Mouse (Mus musculus) thymus, postnatal 10 days (tissue): ENCODE results near the gene Gm20683.
"Not testable (repeated sequence)": the region's sequence is repeated elsewhere in the genome, so short reads cannot be mapped to it uniquely, and the experiment has no call there.

Experiments used
- DNase-seq, 2 experiments: peaks; one replicate each; pipeline ENCODE4 v3.0.0; 2021; ENCODE audit warnings: low spot score in 2 of 2

Gm20683 gene

GRCm38 (mm10) chr17:25828223-25828594 lies 13.4 kb downstream of the Gm20683 start:
- DNase-seq: no peak

GRCm38 (mm10) chr17:25827546-25828222 lies 13.9 kb downstream of the Gm20683 start:
- DNase-seq: no peak

- no peak for DNase-seq
These were observed 14.6 kb downstream of the Gm20683 start for GRCm38 (mm10) chr17:25827011-25827410.

- no peak for DNase-seq
These were observed 15.5 kb downstream of the Gm20683 start for GRCm38 (mm10) chr17:25825984-25826570.

GRCm38 (mm10) chr17:25825311-25825710 lies 16.3 kb downstream of the Gm20683 start:
- DNase-seq: no peak

- no peak for DNase-seq
These were observed 17.0 kb downstream of the Gm20683 start for GRCm38 (mm10) chr17:25824362-25825142.

GRCm38 (mm10) chr17:25823452-25823851 lies 18.1 kb downstream of the Gm20683 start, which contains the start of gene Wdr24:
Gene Wdr24, plus strand, starts transcription at chr17:25823627.
- DNase-seq: peak; percentile 62 to 82

GRCm38 (mm10) chr17:25818851-25819780 lies 22.4 kb downstream of the Gm20683 start:
- no peak for DNase-seq

- DNase-seq: no peak
These were observed 23.9 kb downstream of the Gm20683 start for GRCm38 (mm10) chr17:25817662-25818061.

GRCm38 (mm10) chr17:25813471-25813870 lies 28.1 kb downstream of the Gm20683 start:
- DNase-seq: peak in 1 of 2 experiments; percentile 82

GRCm38 (mm10) chr17:25810890-25811289 lies 30.7 kb downstream of the Gm20683 start:
- DNase-seq: no peak

GRCm38 (mm10) chr17:25809606-25810340 lies 31.8 kb downstream of the Gm20683 start:
- DNase-seq: no peak

- no peak for DNase-seq
These were observed 32.6 kb downstream of the Gm20683 start, which contains the start of gene Fbxl16 for GRCm38 (mm10) chr17:25808789-25809605. Gene Fbxl16, plus strand, starts transcription at chr17:25809085.

- no peak for DNase-seq
These were observed 33.5 kb downstream of the Gm20683 start for GRCm38 (mm10) chr17:25808028-25808427.

- not testable (repeated sequence) for DNase-seq
These were observed 34.1 kb downstream of the Gm20683 start for GRCm38 (mm10) chr17:25807452-25807851.

- DNase-seq: no peak
These were observed 35.1 kb downstream of the Gm20683 start for GRCm38 (mm10) chr17:25806507-25806906.

GRCm38 (mm10) chr17:25802825-25803517 lies 38.6 kb downstream of the Gm20683 start:
- no peak for DNase-seq

- DNase-seq: peak; percentile 55 to 72
These were observed 40.5 kb downstream of the Gm20683 start for GRCm38 (mm10) chr17:25801029-25801428.

- peak; percentile 87 to 93 for DNase-seq
These were observed 44.6 kb downstream of the Gm20683 start, which contains the start of gene Metrn for GRCm38 (mm10) chr17:25796951-25797369. Gene Metrn, minus strand, starts transcription at chr17:25797136.
